Mouse (Mus musculus): ENCODE measurements around the gene Ckap5. TPM values are rescaled to one million over a fixed set of nuclear protein-coding genes. Genes with fewer than 3 reads are reported as not detected.
A peak's percentile ranks its signal among the peaks of the same experiment; 100 is the strongest.

Gene Ckap5
- total RNA-seq, 1 experiment from 2014 or later: 52.8 TPM

DNA sequence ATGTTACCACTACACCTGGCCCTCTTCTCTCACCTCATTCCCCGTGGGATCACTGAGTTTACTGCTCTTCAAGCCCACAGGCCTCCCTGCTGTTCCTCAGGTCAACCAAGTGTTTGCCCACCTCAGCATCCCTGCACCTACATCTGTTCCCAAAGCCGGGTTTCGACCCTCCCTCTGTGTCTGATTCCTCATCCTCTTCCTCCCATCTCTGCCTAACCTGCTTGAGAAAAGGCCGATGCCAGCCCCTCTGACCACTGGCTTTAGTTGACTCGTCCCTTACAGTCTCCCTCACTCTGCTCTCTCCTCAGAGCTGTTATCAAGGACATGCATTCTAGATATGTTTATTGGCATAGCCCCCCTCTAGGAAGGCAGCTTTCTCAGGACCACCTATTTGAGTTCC lies 100.9 kb downstream of the Ckap5 start:
- no peak for DNase-seq

- no peak for DNase-seq
These were observed 101.6 kb downstream of the Ckap5 start for GRCm38 (mm10) chr2:91628171-91628570.

- DNase-seq: no peak
These were observed 103.1 kb downstream of the Ckap5 start for GRCm38 (mm10) chr2:91629682-91630081.

GRCm38 (mm10) chr2:91630384-91630783 lies 103.8 kb downstream of the Ckap5 start:
- no peak for DNase-seq

DNA sequence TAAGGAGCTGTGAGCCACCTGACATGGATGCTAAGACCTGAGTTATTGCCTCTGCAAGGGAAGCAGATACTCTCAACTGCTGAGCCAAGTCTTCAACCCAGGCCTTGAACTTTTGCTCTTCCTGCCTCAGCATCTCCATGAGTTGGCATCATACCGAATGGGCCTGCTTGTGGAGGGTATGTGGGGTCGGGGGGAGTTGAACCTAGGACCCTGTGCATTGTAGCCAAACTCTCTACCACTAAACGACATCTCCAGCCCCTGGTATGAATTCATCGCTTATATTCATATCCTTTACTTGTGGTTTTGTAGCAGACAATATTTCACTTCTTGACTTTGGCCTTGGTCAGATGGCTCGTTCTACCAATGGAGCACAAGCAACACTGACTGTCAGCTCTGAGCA lies 105.3 kb downstream of the Ckap5 start:
- DNase-seq: no peak

GRCm38 (mm10) chr2:91632316-91632715 lies 105.8 kb downstream of the Ckap5 start:
- no peak for DNase-seq

DNA sequence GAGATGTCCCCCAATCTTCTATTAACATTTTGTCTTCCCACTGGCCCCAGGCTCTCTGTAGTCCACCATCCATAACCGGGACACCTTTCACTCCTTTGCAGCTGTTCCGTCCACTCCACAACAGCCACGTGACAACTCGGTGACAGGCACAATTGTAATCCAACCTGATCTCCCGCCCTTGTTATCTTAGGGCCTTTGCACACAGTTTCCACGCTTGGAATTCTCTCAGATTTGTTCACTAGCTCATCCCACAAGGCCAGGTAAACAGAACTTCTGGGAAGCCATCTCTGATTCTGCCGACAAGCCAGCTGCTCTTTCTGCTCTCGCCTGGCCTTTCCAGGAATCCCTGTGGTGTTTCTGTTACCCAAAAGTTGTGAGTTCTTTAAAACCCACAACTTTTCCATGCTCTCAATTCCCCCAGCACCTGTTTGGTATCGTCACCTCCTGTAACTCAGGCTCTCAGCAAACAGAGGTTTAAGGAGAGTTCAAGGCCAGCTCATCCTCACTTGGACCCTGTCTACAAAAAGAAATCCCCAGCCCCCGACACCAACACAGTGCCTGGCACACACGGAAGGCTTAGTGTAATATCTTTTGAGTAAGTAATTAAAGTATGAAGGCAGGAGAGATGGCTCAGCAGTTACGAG lies 106.9 kb downstream of the Ckap5 start:
- DNase-seq: no peak

DNA sequence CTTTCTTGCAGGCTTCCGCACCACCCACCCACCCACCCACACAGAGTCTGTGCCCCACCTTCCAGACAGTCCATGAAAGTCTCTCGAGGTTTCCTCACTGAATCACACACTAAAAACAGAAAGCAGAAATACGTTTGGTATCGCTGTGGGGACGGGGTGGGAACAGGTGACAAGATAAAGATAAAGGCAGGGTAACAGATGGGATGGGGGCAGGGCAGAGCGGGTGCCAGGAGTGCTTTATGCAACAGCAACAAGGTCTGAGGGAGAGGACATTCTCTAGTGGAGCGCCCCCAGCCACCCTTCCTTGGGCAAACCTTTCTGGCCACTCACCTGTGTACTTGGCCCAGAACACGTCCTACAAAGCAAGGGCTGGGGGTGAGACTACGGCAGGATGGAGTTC lies 108.3 kb downstream of the Ckap5 start:
- DNase-seq: no peak

DNA sequence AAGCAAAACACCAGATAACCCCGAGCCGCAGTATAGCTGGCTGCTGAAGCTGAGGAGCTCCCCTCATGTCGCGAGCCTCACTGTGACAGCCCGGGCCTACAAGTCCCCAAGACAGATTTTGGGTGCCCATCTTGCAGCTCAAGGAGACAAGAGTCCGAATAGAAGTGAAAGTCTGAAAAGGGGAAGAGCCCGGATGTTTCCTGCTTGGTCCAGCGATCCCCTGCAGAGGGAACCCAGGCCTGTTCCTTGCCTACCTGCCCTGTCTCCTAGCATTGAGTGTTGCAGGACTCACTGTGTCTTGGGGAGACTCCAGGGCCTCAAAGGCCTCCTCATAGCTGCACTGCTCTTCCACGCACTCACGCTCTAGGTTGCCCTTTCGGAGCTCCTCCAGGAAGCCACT lies 108.9 kb downstream of the Ckap5 start:
- no peak for DNase-seq

GRCm38 (mm10) chr2:91636229-91636628 lies 109.7 kb downstream of the Ckap5 start, which contains the start of gene F2:
Gene F2, minus strand, starts transcription at chr2:91636414.
- no peak for DNase-seq

DNA sequence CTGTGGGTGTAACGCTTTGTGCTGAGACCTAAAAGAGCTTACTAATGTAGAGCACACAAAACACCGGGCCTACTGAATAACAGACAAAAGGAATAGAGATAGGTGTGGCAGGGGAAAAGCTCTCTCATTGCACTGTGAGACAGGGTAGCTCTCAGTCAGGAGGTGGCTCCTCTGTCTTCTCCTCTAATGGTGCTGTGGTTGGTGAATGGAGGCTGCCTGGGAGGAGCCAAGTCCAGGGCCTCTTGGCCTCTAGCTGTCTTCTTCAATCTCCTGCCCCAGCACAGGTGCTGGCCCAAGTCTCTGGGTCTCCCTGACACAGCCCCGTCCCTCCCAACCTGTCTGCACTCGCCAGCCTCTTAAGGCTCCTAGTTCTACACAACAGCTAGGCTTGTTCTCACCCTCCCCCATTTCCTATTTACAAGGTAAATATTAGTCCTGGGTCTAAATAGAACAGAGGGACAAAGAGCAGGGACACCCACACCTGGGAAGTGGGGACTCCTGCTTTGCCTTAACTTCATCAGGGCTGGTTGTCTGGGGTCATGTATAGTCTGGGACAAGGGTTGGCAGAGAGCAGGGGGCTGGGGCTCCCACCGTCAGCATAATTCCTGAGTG lies 110.3 kb downstream of the Ckap5 start:
- DNase-seq: no peak

DNA sequence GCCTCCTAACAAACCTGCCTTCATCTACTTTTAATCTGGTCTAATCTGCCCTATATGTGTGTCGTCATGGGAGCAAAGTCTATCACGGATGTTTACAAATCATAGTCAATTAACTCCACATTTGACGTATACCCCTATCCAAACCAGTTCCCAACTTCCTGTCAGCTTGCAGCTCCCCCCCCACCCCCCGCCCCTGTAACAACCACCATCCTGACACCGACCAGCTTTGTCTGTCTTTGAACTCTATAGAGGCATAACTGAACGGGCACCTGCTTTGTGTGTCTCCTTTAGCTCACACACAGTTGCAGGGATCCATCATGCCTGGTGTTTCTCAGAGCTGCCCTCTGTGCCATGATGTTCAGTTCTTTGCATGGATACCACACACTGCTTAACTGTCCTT lies 112.4 kb downstream of the Ckap5 start:
- DNase-seq: no peak

GRCm38 (mm10) chr2:91642825-91643415 lies 116.4 kb downstream of the Ckap5 start:
- no peak for DNase-seq

GRCm38 (mm10) chr2:91644021-91644420 lies 117.5 kb downstream of the Ckap5 start:
- DNase-seq: no peak

DNA sequence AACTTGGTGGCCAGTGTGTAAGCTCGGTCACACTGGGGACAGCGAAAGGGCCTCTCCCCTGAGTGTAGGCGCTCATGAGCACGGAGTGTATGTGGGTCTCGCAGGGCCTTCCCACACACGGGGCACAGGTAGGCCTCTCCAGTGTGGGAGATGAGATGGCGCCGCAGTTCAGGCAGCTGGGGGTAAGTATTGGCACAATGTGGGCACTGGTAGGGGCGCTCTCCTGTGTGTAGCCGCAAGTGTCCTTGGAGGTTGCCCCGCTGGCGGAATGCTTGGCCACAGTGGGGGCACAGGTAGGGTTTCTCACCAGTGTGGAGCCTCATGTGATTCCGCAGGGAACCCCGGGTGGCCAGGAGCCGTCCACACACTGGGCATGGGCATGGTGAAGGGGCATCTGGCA lies 118.8 kb downstream of the Ckap5 start:
- DNase-seq: no peak

GRCm38 (mm10) chr2:91645811-91646210 lies 119.2 kb downstream of the Ckap5 start:
- no peak for DNase-seq

GRCm38 (mm10) chr2:91646733-91647132 lies 120.2 kb downstream of the Ckap5 start:
- no peak for DNase-seq

DNA sequence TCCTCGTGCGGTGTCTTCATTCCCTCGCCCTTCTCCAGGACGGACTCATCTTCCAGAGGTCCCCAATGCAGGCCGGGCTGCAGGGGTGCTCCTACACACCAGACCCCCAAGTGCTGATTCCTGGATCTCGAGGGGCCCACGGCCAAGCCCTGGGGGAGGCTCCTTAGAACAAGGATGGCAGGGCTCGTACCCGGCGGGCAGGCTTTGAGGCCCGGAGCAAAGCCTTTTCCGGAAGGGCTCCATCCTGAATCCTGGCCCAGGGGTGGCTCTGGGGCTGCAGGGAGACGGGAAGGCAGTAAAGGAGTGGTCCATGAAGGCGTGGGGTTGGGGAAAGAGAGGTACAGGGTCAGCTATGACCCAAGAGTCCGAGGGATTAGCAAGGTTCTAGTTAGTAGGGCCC lies 122.6 kb downstream of the Ckap5 start:
- no peak for DNase-seq

DNA sequence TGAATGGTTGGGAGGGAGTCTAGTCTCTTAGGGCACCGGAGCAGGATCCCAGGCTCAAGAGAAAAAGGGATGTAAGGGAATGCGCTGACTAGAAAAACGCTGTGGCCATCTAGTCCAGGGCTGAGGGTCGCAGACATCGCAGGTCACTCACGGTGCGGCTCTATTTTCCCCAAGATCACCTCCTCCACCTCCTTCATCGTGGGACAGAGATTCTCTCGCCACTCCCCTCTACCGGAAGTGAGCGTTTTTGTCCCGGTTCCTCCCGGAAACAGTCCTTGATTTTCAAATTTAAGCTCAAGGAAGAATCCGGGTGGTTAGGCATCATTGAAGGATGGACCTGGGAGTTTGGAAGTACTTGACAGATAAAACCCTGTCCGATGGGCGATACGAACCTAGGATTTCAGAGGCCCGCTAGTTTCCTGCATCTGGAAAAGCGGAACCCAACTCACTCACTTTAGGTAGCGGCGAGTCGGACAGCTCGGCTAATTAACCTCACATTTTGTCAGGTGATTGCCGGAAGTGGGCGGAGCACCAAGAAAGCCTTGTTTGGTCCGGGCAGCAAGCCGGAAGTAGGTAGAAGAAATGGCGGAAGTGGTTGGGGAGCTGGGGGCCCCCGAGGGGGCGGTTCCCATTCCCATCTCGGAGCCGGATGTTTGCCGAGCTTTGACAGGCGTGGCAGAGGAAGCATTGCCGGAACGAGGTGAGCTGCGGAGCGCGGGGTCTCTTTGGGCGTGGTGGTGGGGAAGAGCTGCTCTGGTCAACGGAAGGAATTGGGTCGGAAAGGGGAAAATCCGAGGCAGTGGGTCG lies 123.2 kb downstream of the Ckap5 start, which contains the start of the genes Zfp408 and Arhgap1:
Gene Zfp408, minus strand, starts transcription at position 239 of the 807 bp plus-strand sequence.
Gene Arhgap1, plus strand, starts transcription at position 308 of the 807 bp plus-strand sequence.
- peak; percentile 98 for DNase-seq

DNA sequence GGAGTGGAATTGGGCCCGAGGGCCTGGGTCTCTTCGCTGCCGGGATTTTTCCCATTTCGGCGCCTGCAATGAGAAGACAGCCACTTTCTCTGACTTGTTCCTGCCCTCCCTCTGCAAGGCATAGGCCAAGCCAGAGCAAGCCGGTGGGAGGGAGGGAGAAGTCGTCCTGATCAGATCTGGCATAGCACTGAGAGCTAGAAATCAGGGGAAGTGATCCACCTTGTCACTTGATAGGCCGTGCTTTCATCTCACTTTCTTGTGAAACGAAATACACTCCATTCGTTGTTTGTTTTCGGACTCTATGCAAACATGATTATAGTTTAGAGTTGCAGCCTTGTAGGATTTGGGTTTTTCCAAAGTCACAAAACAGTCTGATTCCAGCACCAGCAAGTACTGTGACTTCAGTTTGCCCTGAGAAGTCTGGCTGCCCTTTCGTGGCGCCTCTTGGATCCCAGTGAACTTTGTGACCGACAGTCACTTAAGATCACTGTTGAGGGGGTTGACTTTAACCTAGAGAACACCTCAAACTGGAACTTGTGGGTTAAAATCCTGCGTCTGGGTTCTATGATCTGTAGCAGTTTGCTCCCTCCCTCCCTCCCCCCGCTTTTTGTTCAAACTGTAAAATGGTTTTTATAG lies 123.9 kb downstream of the Ckap5 start:
- DNase-seq: peak; percentile 72

DNA sequence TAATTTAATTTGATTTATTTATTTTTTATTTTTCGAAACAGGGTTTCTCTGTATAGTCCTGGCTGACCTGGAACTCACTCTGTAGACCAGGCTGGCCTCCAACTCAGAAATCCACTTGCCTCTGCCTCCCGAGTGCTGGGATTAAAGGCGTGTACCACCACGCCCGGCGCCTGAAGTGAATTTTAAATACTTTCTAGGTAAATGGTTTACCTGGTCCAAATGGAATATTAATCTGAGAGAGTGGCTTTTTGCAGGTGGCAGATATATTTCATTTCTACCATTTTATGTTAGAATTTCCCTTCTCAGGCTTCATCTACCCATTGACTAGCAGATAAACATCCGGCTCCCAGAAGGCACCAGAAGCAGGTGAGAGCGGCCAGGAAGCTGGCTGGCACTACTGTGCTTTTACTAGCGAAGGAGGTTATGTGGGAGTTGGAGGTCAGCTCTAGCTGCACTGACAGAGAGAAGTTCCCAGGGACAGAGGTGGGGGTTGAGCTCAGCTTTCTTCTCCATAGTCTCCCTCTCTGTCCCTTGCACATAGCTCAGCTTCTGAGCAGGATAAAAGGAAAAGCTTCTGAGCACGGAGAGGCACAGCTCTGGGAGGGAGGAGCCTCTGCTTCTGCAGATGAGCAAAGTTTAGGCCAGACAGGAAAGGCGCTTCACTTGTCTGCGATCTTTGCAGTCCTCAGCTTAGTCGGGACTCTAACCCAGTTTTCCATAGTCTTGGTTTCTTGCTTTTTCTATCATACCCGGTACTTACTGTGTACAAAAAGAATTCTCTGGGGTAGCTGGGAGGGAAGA lies 125.1 kb downstream of the Ckap5 start:
- no peak for DNase-seq
